Mouse (Mus musculus) frontal cortex, adult 2 months (tissue): ENCODE results near the gene Crybb3. TPM values are rescaled to one million over a fixed set of nuclear protein-coding genes. Genes with fewer than 3 reads are reported as not detected.
"Not testable (repeated sequence)": the region's sequence is repeated elsewhere in the genome, so short reads cannot be mapped to it uniquely, and the experiment has no call there.

Source experiments
- DNase-seq, 2 experiments: peaks; one replicate each; pipeline ENCODE4 v3.0.0; 2022; ENCODE audit warnings: low spot score in 1 of 2; ENCODE audit errors: extremely low spot score in 1 of 2
- polyA plus RNA-seq: library from polyadenylated mRNA; depleted of rRNA; stranded (reverse); fragments of >200 nt; gene quantifications from 2 replicates; pipeline ENCODE4 v1.2.3, GENCODE M21; 2012; rRNA removed

The Crybb3 gene
- 3.2 and 6.0 TPM in 2 replicates for polyA plus RNA-seq

DNA sequence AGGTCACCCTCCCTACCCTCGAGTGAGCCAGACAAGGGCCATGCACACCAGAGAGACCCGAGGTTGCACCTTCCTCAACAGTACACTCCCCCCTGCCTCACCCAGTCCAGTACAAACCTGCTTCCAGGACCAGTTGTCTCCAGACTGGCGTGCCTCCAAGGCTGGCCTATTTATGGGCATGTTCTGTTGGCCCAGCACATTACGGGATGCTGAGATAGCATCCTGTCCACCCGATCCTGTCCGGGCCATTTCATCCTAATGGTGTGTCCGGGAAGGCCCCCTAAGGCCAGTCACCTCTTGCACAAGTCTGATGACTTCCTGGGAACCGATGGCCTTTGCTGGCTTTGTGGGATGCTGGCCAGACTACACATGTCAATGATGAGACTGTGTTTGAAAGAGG, at the start of gene Crybb3:
Crybb3 (minus strand) TSS at position 146 of the 400 bp plus-strand sequence.
- DNase-seq, result no peak

DNA sequence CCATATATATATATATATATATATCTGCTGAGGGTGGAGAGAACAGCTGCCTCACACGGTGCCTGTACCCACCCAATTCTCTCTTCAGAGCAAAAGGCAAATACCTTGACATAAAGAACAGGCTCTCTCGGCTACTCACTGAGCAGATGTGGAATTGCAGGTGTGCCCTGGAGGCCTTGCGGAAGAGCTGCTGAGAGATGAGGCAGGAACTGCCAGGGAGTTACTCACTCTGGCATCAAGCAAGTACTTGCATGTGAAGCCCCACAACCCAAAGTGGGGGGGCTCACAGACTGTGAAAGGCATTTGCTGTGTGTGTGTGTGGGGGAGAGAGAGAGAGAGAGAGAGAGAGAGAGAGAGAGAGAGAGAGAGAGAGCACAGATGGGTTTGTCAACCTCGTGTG, 47.0 kb upstream of the Crybb3 start:
- DNase-seq, result no peak

DNA sequence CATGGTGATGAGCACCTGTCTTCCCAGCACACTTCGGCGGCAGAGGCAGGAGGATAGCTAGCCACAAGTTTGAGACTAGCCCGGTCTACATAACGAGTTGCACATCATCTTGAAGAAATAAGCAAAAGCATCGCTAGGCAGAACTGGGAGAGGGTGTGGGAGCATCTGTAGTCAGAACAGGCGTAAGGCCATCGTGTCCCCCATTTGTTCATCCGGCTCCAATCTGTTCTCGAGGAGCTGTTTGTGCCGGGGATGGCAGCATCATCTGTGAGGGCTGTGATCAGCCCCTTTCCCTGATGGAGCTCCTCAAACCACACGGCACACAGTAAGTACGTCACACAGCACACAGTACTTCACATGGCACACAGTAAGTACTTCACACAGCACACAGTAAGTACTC, 45.1 kb upstream of the Crybb3 start:
- DNase-seq, result no peak

DNA sequence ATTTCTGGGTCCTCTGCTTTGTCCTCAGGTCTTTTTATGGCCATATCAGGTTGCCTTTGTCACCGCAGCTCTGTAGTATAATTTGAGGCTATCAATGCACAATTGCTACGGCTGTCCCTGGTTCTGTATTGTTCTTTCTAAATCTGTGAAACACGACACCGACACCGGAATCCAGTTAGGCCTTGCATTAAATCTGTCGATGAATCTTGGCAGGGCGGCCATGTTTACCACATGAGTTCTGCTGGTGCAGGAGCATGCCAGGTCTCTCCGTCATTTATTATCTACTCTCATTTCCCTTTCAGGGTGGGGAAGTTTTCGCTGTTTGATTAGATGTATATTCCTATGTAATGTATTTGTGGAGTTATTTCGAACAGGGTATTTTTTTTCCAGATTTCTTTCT, 42.3 kb upstream of the Crybb3 start:
- no peak for DNase-seq

DNA sequence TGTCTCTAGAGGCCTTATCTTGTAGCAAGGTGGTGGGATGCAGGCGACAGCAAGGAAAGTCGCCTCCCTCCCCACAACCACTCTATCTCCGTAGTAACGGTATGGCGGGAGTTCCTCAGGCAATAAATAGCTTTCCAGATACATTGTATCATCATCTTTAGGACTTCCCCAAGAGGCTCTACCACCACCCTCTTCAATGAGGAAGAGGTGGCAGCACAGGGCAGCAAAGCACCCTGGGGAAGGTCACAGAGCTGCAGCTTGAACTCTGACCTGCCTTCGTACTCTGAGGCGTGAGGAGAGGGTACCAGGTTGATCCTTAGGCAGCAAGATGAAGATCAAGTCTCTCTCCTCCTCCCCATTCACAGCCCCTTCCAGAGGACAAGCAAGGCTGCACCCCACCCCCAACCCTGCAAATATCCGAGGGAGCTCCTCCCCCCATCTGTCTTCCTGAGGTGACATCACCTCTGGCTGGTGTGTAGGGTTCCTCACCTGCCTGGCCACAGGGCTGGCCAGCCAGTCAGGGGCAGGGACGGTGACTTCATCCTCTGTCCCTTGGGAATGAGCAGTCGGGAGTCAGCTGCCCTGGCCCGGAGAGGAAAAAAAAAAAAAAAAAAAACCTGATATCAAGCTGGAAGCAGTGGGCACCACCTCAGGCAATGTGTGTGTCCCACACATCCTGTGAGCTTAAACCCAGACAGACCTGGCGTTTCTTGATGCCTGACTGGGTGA, 41.1 kb upstream of the Crybb3 start:
- DNase-seq, result no peak

DNA sequence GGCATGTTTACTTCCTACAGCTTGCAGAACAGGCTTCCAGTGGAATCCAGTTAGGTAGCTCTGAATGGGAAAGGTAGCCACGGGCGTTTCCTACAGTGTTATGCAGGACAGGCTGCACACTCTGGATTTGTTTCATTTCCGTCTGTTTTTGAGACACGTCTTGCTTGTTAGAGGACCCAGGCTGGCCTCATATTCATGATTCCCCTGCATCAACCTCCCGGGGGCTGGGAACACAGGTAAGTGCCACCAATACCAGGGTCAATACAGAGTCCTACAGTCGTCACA, 40.1 kb upstream of the Crybb3 start:
- DNase-seq, result no peak

DNA sequence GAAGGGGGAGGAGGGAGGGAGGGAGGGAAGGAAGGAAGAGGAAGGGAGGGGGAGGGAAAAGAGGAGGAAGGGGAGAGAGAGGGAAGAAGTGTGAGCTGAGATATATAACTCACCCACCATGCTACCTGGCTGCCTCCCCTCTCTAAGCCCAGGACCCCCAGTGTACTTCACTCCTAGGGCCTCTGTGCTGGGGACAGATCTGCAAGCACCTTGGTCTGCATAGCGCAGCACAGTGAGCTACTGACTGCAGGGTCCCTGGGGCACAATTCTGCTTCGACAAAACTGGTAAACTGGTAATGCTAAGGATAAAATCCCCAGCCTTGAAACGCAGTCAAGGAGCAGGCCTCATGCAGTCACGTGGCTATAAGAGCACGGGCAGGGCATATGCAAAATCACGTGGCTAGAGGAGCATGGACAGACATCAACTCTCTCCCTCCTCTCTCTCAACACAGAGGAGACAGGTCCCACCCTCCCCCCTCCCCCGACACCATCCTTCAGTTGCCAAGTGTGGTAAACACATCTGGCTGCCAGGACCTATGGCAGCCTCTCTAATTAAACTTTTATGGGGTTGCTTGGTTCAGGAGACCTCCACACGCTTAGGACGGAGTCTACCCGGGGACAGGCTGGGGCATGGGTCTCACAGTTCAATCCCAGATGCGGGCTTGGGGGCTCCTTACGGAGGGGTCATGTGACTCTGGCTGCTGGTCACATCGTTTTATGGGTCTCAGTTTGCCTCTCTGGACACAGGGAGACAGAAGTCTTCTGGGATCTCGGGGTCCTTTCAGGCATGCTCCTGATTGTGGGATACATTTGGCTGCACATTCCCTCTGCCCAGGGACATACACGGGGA, 39.6 kb upstream of the Crybb3 start:
- no peak for DNase-seq

DNA sequence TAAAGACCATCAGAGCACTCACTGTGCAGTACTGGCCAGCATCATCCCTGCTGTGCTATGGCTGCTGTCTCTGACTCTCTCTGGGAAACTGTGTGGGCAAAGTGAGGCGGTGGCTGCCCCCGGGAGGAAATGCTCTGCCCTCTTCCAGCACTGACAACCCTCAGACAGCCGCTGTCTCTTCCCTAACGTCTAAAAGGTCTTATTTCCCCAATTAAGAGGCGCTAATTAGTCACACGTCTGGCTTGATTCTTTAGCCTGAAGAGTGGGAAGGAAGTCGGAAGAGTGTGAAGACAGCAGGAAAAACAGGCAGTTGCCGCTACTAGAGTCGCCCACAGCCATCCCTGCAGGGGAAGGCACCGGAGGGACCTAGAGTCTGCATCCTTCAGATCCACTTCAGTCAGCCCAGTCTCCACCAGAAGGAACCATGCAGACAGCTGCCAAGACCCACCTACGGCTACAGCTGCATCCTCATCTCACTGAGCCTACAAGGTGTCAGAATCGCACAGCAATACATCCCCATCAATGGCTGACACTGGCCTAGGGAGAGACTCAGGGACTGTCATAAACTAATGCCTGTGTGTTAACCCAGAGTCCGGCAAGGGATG, 38.6 kb upstream of the Crybb3 start:
- DNase-seq, result peak; percentile 81 to 84

DNA sequence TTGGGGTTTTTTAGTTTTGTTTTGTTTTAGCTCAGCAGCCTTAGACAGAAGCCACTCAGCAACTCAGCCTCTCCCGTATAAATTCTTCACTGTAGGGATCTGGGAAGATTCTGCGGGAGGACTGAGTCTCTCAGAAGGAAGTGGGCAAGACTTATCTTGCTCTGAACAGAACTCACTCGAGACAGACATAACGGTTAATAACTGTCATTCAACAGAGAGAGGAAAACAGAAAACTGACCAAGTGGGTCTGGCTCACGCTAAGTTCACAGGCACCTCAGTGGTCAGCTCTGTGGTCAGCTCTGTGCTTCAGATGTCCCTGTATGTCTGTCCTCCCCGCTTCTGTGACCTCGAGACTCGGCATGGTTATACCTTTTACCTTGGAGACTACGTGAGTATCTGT, 37.9 kb upstream of the Crybb3 start:
- no peak for DNase-seq

DNA sequence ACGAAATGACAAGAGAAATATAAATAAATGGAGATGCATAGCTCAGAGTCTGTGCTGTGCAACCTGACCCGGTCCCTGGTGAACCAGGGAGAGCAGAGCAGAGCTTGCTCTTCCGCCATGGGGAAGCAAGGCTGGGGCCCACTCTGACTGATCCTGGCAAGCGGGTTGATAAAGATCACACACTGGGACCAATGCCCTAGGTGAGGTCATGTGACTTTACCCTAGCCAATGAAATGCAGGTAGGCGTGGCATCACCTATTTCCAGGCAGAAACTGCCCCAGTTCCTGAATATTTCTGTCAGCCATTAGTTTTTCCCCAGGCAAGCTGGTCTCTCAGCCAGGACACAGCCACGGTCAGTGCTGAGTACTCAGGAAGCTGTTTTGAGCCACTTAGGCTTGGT, 37.3 kb upstream of the Crybb3 start:
- DNase-seq, result no peak

DNA sequence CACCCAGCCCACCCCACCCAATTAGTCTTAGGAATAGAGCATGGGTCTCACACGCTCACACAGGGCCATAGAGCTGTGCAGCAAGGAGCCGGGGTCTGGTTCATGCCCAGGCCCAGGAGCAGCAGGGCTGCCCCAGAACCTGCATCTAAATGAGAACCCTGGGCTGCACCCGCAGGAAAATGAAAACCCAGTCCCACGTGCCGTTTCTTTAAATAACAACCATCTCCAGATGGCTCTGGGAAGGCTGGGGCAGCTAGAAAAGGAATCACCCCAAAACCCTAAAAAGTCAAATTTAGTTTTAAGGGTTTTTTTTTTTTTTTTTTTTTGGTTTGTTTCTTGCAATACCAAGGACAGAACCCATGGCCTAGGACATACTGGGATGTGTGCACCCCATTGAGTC, 36.0 kb upstream of the Crybb3 start:
- peak in 1 of 2 experiments; percentile 52 for DNase-seq

DNA sequence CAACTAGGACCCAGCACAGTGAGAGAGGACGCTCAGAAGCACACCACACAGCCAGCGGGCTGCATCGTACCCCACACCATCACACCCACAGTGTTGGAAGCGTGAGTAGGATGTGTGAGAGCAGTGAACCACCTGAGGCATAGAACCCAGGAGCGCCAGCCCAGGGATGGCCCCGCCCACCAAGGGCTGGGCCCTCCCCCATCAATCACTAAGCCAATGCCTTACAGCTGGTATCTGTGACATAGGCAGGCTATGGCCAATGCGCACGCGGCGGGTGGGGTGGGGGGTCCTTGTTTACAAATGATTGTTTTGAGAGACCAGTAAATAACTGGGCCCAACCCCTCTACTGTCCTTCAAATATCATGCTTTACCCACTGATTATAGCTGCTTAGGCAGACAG, 34.5 kb upstream of the Crybb3 start:
- no peak for DNase-seq

DNA sequence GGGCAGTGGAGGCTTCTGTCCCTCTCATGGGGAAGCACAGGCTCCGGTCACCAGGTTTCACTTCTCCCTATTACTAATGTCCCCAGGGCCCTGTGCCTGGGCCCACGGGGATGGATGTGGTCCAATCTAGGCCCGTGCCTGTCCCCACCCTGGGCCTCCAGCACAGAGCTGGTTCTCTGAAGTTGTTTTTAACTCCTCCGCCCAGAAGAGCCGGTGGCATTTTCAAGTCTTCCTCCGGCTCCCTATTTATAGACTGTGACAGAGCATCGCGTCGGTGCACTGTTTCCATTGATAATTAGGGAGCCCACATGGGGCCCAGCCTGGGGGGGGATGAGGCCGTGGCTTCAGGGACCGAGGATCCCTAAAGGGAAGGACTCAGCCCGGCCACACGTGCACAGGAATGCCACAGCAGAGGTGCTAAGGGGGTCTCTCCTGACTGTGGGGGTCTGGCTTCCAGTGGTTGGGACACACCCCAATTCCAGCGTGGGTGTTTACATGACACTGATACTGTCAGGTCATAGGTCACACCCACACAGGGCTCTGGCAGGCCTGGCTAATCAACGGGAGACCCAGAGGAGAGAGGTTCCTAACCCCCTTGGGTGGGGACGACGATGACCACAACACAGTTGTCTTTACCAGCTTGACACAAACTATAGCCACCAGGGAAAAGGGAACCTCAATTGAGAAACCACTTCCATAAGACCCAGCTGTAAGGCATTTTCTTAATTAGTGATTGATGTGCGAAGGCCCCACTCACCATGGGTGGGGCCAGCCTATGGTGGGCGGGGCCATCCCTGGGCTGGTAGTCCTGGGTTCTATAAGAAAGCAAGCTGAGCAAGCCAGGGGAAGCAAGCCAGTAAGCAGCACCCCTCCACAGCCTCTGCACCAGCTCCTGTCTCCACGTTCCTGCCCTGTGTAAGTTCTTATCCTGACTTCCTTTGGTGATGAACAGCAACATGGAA, 33.2 kb upstream of the Crybb3 start:
- DNase-seq, result peak in 1 of 2 experiments; percentile 67

DNA sequence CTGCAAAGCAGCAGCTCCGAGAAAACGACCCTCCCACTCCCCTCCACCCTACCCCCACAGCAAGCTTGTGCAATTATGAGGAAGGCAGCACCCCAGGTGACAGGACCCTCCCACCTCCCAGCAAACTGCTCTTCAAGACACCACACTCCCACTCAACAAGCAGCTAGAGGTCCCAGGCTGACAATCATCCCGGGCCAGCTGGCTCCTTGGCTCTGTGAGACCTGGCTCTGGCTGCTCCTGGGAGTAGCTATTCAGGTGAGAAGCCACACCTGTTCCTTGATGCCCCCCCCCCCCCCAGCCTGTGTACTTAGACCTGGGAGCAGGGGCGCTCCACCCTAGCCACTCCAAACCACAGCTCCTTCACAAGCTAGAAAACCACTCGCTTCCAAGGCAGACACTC, 31.7 kb upstream of the Crybb3 start:
- DNase-seq, result no peak

DNA sequence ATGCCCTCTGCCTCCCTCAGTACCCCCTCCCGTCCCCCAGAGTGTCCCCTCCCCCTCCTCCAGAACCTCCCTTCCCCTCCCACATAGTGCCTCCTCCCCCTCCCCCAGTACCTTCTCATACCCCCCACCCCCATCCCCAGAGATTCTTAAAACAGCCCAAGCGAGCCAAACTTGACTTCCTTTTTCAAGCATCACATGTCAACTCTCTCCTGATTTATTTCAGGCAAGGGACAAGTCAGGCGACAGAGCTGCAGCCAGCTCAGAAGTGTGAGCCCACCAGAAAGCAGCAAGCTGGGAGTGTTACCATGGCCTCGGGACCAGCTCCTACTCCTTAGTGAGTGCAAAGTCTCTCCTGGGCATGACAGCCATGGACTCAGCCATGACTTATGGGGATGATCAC, 30.0 kb upstream of the Crybb3 start:
- no peak for DNase-seq

DNA sequence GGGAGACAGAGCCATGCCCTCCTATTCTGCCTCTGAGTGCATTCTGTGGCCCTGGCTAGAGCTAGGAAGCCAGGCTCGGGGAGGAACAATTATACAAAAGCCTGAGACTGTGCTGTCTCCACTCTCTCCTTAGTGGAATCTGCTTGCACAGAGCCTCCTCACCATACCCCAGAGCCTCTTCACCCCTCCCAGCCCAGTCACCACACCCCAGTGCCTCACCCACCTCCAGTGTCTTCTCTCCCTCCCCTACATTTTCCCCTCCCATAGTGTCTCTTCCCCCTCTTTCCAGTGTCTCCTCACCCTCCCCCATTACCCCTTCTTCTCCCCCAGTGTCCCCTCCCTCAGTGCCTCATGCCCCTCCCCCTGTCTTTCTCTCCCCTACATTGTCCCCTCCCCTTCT, 29.5 kb upstream of the Crybb3 start:
- DNase-seq, result no peak

DNA sequence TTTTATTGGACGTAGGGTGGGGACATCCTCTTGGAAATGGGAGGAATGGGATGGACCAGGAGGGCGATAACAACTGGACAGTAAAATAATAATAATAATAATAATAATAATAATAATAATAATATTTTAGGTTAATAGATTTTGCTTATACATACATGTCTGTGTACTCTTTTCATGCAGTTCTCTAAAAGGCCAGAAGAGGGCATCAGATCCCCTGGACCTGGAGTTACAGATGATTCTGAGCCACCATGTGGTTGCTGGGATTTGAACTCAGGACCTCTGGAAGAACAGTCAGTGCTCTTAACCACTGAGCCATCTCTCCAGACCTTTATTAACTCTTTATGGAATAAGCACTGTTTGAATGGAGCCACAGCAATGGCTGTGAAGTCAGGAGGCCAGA, 28.3 kb upstream of the Crybb3 start:
- DNase-seq, result not testable (repeated sequence)

DNA sequence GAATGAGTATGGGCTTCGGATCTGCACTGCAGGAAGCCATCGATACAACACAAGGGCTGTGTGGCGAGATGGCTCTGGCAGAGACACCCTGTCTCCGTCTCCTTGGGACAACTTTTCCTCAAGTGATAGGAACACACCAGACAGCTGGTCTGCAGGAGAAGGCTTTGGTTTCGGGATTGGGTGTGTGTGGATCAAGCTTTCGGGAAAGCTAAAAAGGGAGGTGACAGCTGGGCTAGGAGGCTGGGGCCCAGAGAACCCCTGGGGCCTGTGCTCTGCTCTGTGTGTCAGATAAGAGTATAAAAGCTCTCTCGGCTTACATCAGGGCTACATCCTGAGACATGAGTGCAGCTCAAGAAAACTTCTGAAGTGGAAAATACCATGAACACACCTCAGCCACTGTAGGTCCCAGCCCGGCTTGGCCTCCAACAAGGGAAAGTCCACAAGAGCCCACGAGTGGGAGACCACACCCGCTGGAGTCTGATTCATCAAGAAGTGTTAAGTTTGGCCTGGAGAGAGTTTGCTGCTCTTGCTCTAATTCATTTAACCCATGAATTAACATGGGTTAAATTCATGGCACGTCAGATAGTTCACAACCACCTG, 26.9 kb upstream of the Crybb3 start:
- DNase-seq, result no peak

DNA sequence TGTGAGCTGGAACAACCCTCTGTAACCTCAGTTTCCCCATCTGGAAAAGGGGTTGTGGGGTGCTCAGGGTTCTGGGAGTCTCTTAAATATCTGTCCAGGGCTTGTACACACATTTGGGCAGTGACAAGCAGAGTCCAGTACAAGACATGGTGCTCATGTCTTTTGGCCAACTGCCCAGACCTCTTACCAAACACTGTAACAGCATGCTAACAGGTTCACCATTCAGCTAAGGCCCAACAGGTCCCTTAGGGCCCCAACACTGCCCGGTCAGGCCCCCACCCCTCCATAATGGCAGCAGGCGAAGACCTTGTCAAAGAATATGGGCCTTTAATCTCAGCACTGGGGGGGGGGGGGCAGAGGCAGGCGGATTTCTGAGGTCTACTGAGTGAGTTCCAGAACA, 26.3 kb upstream of the Crybb3 start:
- DNase-seq, result no peak

DNA sequence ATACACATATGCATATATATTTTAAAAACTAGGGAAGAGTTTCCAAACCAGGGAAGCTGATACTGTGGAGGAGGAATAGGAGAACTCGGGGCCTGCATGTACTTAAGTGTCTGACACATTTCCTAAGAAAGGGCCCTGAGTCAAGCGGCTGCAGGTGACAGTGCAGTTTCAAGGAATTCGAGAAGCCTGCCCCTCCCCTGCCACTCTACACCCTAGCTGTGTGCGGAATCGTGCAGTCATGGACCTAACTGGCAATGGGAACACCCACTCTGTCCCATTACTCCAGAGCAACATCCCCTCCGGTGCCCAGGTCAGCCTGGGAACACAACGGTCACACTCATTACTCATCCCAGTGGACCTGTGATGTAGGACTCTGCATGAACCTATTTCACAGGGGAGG, 25.2 kb upstream of the Crybb3 start:
- DNase-seq, result no peak
